Mouse (Mus musculus): ENCODE data around the gene Oaz1. TPM values are rescaled to one million over a fixed set of nuclear protein-coding genes. Genes with fewer than 3 reads are reported as not detected.

Oaz1 gene
- polyA plus RNA-seq, 1 experiment from 2014 or later, result 1,218 TPM

- Histone ChIP-seq H3K4me2 (ENCODE audit: low read length) (peak within 1 kb of the TSS; percentile 82), H3K36me3 (ENCODE audit: control insufficient read depth, insufficient read depth, low read length) (peaks cover 65% of the 10 kb centered on the region), H3K27ac (replicated peaks; ENCODE audit: low read depth, low read length) (peak within 1 kb of the TSS; percentile 91), H3K27me3 (ENCODE audit: control insufficient read depth, insufficient read depth, low read length) (no peaks in the 10 kb centered on the region), H3K4me3 (replicated peaks; ENCODE audit: low read depth, low read length) (peak within 1 kb of the TSS; percentile 88), H3K4me1 (ENCODE audit: control insufficient read depth, insufficient read depth, low read length) (peaks cover 22% of the 10 kb centered on the region), H3K9me3 (ENCODE audit: control insufficient read depth, low read length) (no peaks in the 10 kb centered on the region), H3K9ac (replicated peaks; ENCODE audit: low read length) (peak within 1 kb of the TSS; percentile 91)
- WGBS, result 0% methylated on average over 104 of the region's 104 CpGs
- DNase-seq (peak; percentile 98), ATAC-seq (ENCODE audit: low FRiP score, low TSS enrichment) (peak; percentile 89)
Observed at GRCm38 (mm10) chr10:80798150-80799006, 28.1 kb upstream of the Oaz1 start, which contains the start of the genes Sf3a2 and Plekhj1. TSS of gene Sf3a2 (plus strand) at chr10:80798198. TSS of gene Plekhj1 (minus strand) at chr10:80798626.

GRCm38 (mm10) chr10:80799070-80799566 is 27.3 kb upstream of the Oaz1 start:
- WGBS, result 3% methylated on average over 18 of the region's 18 CpGs
- no peak for ATAC-seq (ENCODE audit: low FRiP score, low TSS enrichment)
- Histone ChIP-seq H3K4me3 (replicated peaks; ENCODE audit: low read depth, low read length) (peak overlapping the region; percentile 88), H3K9ac (replicated peaks; ENCODE audit: low read length) (peak overlapping the region; percentile 91), H3K27ac (replicated peaks; ENCODE audit: low read depth, low read length) (peak overlapping the region; percentile 91), H3K4me2 (ENCODE audit: low read length) (peak overlapping the region; percentile 82), H3K27me3 (ENCODE audit: control insufficient read depth, insufficient read depth, low read length) (no peaks in the 10 kb centered on the region), H3K36me3 (ENCODE audit: control insufficient read depth, insufficient read depth, low read length) (peaks cover 66% of the 10 kb centered on the region), H3K4me1 (ENCODE audit: control insufficient read depth, insufficient read depth, low read length) (peaks cover 22% of the 10 kb centered on the region), H3K9me3 (ENCODE audit: control insufficient read depth, low read length) (no peaks in the 10 kb centered on the region)
- DNase-seq, result peak; percentile 13

- Histone ChIP-seq H3K27me3 (ENCODE audit: control insufficient read depth, insufficient read depth, low read length) (no peaks in the 10 kb centered on the region), H3K27ac (replicated peaks; ENCODE audit: low read depth, low read length) (no peak overlapping the region), H3K4me3 (replicated peaks; ENCODE audit: low read depth, low read length) (no peak overlapping the region), H3K4me1 (ENCODE audit: control insufficient read depth, insufficient read depth, low read length) (peaks cover 22% of the 10 kb centered on the region), H3K36me3 (ENCODE audit: control insufficient read depth, insufficient read depth, low read length) (peaks cover 54% of the 10 kb centered on the region), H3K4me2 (ENCODE audit: low read length) (no peak overlapping the region), H3K9me3 (ENCODE audit: control insufficient read depth, low read length) (no peaks in the 10 kb centered on the region), H3K9ac (replicated peaks; ENCODE audit: low read length) (no peak overlapping the region)
- WGBS, result 94% methylated on average over 10 of the region's 10 CpGs
- DNase-seq (no peak), ATAC-seq (ENCODE audit: low FRiP score, low TSS enrichment) (no peak)
Observed at GRCm38 (mm10) chr10:80802204-80802912, 24.1 kb upstream of the Oaz1 start.

DNA sequence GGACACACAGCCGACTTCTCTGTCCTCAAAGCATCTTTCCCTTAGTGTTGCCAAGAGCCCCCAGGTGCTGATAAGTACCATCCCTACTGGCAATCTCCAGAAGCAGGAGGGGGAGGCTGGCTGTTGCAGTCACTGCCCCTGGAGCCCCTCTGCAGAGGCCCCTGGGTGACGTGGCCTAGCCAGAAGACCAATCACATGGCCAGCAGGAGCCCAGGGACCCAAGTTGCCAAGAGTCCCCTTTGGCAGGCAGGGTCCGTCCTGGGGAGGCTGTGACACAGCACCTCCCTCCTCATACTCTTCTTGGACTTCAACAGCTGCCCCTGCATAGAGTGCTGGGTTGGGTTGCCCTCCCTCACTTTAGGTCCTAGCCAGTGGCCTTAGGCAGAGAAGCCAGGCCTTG is 23.5 kb upstream of the Oaz1 start:
- H3K4me1 ChIP-seq (ENCODE audit: control insufficient read depth, insufficient read depth, low read length), result peaks cover 26% of the 10 kb centered on the region
- H3K27me3 ChIP-seq (ENCODE audit: control insufficient read depth, insufficient read depth, low read length), result no peaks in the 10 kb centered on the region
- no peak overlapping the region for H3K9ac ChIP-seq (replicated peaks; ENCODE audit: low read length)
- ATAC-seq (ENCODE audit: low FRiP score, low TSS enrichment) (no peak), DNase-seq (no peak)
- H3K9me3 ChIP-seq (ENCODE audit: control insufficient read depth, low read length), result no peaks in the 10 kb centered on the region
- peaks cover 54% of the 10 kb centered on the region for H3K36me3 ChIP-seq (ENCODE audit: control insufficient read depth, insufficient read depth, low read length)
- WGBS, result 82% methylated on average over 3 of the region's 3 CpGs
- H3K27ac ChIP-seq (replicated peaks; ENCODE audit: low read depth, low read length), result no peak overlapping the region
- H3K4me2 ChIP-seq (ENCODE audit: low read length), result no peak overlapping the region
- H3K4me3 ChIP-seq (replicated peaks; ENCODE audit: low read depth, low read length), result no peak overlapping the region

- no peak overlapping the region for H3K27ac ChIP-seq (replicated peaks; ENCODE audit: low read depth, low read length)
- H3K4me1 ChIP-seq (ENCODE audit: control insufficient read depth, insufficient read depth, low read length), result peaks cover 37% of the 10 kb centered on the region
- DNase-seq (no peak), ATAC-seq (ENCODE audit: low FRiP score, low TSS enrichment) (no peak)
- H3K9ac ChIP-seq (replicated peaks; ENCODE audit: low read length), result no peak overlapping the region
- peaks cover 54% of the 10 kb centered on the region for H3K36me3 ChIP-seq (ENCODE audit: control insufficient read depth, insufficient read depth, low read length)
- H3K27me3 ChIP-seq (ENCODE audit: control insufficient read depth, insufficient read depth, low read length), result peaks cover 4% of the 10 kb centered on the region; the same call in 1 of the 2 replicates
- no peak overlapping the region for H3K4me2 ChIP-seq (ENCODE audit: low read length)
- H3K9me3 ChIP-seq (ENCODE audit: control insufficient read depth, low read length), result no peaks in the 10 kb centered on the region
- no peak overlapping the region for H3K4me3 ChIP-seq (replicated peaks; ENCODE audit: low read depth, low read length)
- 100% methylated on average over 2 of the region's 2 CpGs for WGBS
Observed at GRCm38 (mm10) chr10:80804340-80804739, 22.1 kb upstream of the Oaz1 start.

DNA sequence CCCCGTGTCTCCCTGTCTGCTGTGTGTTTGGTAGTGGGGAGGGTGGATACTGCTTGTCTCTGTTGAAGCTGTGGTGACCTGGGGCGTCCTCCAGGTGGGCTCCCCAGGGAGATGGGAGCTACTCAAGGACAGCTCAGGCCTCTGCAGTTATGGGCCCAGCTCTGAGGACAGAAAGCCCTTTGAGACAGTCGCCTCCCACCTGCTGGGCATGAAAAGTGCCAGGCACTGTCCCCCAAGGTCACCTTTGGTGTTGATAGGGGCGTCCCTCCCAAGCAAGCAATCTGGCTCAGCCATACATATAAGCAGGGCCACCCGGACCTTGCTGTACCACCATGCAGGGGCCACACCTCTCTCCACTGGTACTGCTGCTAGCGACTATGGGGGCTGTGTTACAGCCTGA is 21.5 kb upstream of the Oaz1 start, which contains the start of gene Amh:
Gene Amh (plus strand): TSS at position 328 of the 400 bp plus-strand sequence.
- Histone ChIP-seq H3K4me2 (ENCODE audit: low read length) (0 out of 2 replicates have a peak within 1 kb of the TSS, but pooled peaks have one; percentile 8), H3K4me3 (replicated peaks; ENCODE audit: low read depth, low read length) (peak within 1 kb of the TSS; percentile 48; the same call in 1 of the 2 replicates), H3K9me3 (ENCODE audit: control insufficient read depth, low read length) (no peaks in the 10 kb centered on the region), H3K36me3 (ENCODE audit: control insufficient read depth, insufficient read depth, low read length) (peaks cover 52% of the 10 kb centered on the region), H3K27ac (replicated peaks; ENCODE audit: low read depth, low read length) (no peak within 1 kb of the TSS), H3K27me3 (ENCODE audit: control insufficient read depth, insufficient read depth, low read length) (peaks cover 9% of the 10 kb centered on the region), H3K4me1 (ENCODE audit: control insufficient read depth, insufficient read depth, low read length) (peaks cover 31% of the 10 kb centered on the region), H3K9ac (replicated peaks; ENCODE audit: low read length) (peak within 1 kb of the TSS; percentile 72)
- 70% methylated on average over 6 of the region's 6 CpGs for WGBS
- DNase-seq (no peak), ATAC-seq (ENCODE audit: low FRiP score, low TSS enrichment) (no peak)

GRCm38 (mm10) chr10:80805322-80805721 is 21.1 kb upstream of the Oaz1 start:
- Histone ChIP-seq H3K27ac (replicated peaks; ENCODE audit: low read depth, low read length) (no peak overlapping the region), H3K4me2 (ENCODE audit: low read length) (no peak overlapping the region), H3K4me1 (ENCODE audit: control insufficient read depth, insufficient read depth, low read length) (peaks cover 27% of the 10 kb centered on the region), H3K36me3 (ENCODE audit: control insufficient read depth, insufficient read depth, low read length) (peaks cover 48% of the 10 kb centered on the region), H3K9ac (replicated peaks; ENCODE audit: low read length) (no peak overlapping the region), H3K9me3 (ENCODE audit: control insufficient read depth, low read length) (no peaks in the 10 kb centered on the region), H3K4me3 (replicated peaks; ENCODE audit: low read depth, low read length) (no peak overlapping the region), H3K27me3 (ENCODE audit: control insufficient read depth, insufficient read depth, low read length) (peaks cover 13% of the 10 kb centered on the region)
- ATAC-seq (ENCODE audit: low FRiP score, low TSS enrichment), result no peak
- 83% methylated on average over 5 of the region's 5 CpGs for WGBS
- DNase-seq, result no peak

GRCm38 (mm10) chr10:80805925-80806324 is 20.5 kb upstream of the Oaz1 start:
- H3K27me3 ChIP-seq (ENCODE audit: control insufficient read depth, insufficient read depth, low read length), result peaks cover 17% of the 10 kb centered on the region

More at GRCm38 (mm10) chr10:80805925-80806324, 20.5 kb upstream of the Oaz1 start:
- WGBS, result 7% methylated on average over 3 of the region's 3 CpGs
- Histone ChIP-seq H3K27ac (replicated peaks; ENCODE audit: low read depth, low read length) (no peak overlapping the region), H3K4me3 (replicated peaks; ENCODE audit: low read depth, low read length) (peak overlapping the region; percentile 48; the same call in 1 of the 2 replicates), H3K9me3 (ENCODE audit: control insufficient read depth, low read length) (no peaks in the 10 kb centered on the region), H3K4me1 (ENCODE audit: control insufficient read depth, insufficient read depth, low read length) (peaks cover 27% of the 10 kb centered on the region), H3K4me2 (ENCODE audit: low read length) (0 out of 2 replicates have a peak overlapping the region, but pooled peaks have one; percentile 8), H3K36me3 (ENCODE audit: control insufficient read depth, insufficient read depth, low read length) (peaks cover 47% of the 10 kb centered on the region), H3K9ac (replicated peaks; ENCODE audit: low read length) (peak overlapping the region; percentile 72)
- ATAC-seq (ENCODE audit: low FRiP score, low TSS enrichment) (no peak), DNase-seq (peak; percentile 74)

Data from midbrain, embryonic 14.5 days (tissue).